Mouse (Mus musculus) thymus, adult 18-20 months (tissue): ENCODE measurements around the gene Dock8.

Experiments used
- DNase-seq, 2 experiments: peaks; one replicate each; pipeline ENCODE4 v3.0.0; 2022; ENCODE audit warnings: mixed read lengths in 2 of 2

Gene Dock8

GRCm38 (mm10) chr19:25062857-25063240 lies 63.5 kb downstream of the Dock8 start:
- no peak for DNase-seq

GRCm38 (mm10) chr19:25066229-25066628 lies 66.9 kb downstream of the Dock8 start:
- DNase-seq: no peak

- DNase-seq: no peak
Measured at GRCm38 (mm10) chr19:25068518-25068917, 69.2 kb downstream of the Dock8 start.

GRCm38 (mm10) chr19:25072521-25072920 lies 73.2 kb downstream of the Dock8 start:
- no peak for DNase-seq

- no peak for DNase-seq
Measured at GRCm38 (mm10) chr19:25074741-25075140, 75.4 kb downstream of the Dock8 start.

GRCm38 (mm10) chr19:25077636-25078035 lies 78.3 kb downstream of the Dock8 start:
- no peak for DNase-seq

- no peak for DNase-seq
Measured at GRCm38 (mm10) chr19:25078130-25078529, 78.8 kb downstream of the Dock8 start.

GRCm38 (mm10) chr19:25080166-25080565 lies 80.8 kb downstream of the Dock8 start:
- no peak for DNase-seq

- DNase-seq: no peak
Measured at GRCm38 (mm10) chr19:25082839-25083238, 83.5 kb downstream of the Dock8 start.

GRCm38 (mm10) chr19:25087181-25087580 lies 87.8 kb downstream of the Dock8 start:
- no peak for DNase-seq

GRCm38 (mm10) chr19:25089746-25090145 lies 90.4 kb downstream of the Dock8 start:
- no peak for DNase-seq

GRCm38 (mm10) chr19:25095135-25095534 lies 95.8 kb downstream of the Dock8 start:
- no peak for DNase-seq

GRCm38 (mm10) chr19:25096316-25096715 lies 97.0 kb downstream of the Dock8 start:
- DNase-seq: no peak

GRCm38 (mm10) chr19:25096986-25097385 lies 97.7 kb downstream of the Dock8 start:
- no peak for DNase-seq

GRCm38 (mm10) chr19:25097506-25097905 lies 98.2 kb downstream of the Dock8 start:
- DNase-seq: no peak

- no peak for DNase-seq
Measured at GRCm38 (mm10) chr19:25097951-25098350, 98.6 kb downstream of the Dock8 start.

GRCm38 (mm10) chr19:25098941-25099340 lies 99.6 kb downstream of the Dock8 start:
- DNase-seq: no peak

GRCm38 (mm10) chr19:25105682-25106081 lies 106.3 kb downstream of the Dock8 start:
- no peak for DNase-seq

- no peak for DNase-seq
Measured at GRCm38 (mm10) chr19:25106315-25106714, 107.0 kb downstream of the Dock8 start.

GRCm38 (mm10) chr19:25107417-25107816 lies 108.1 kb downstream of the Dock8 start:
- no peak for DNase-seq

- DNase-seq: no peak
Measured at GRCm38 (mm10) chr19:25111591-25112233, 112.4 kb downstream of the Dock8 start.

GRCm38 (mm10) chr19:25116981-25117380 lies 117.6 kb downstream of the Dock8 start:
- DNase-seq: no peak

- no peak for DNase-seq
Measured at GRCm38 (mm10) chr19:25122417-25122816, 123.1 kb downstream of the Dock8 start.

- no peak for DNase-seq
Measured at GRCm38 (mm10) chr19:25123031-25123430, 123.7 kb downstream of the Dock8 start.

- DNase-seq: no peak
Measured at GRCm38 (mm10) chr19:25123461-25123860, 124.1 kb downstream of the Dock8 start.
